Comparison of ENCODE assay signal across 26 mouse cellular contexts in genomic region chr9:94556249-94556648, GRCm38 (mm10). TPM values are rescaled to one million over a fixed set of nuclear protein-coding genes. Genes with fewer than 3 reads are reported as not detected.
DNase-seq lines count a peak whose midpoint lies in the region; ATAC-seq lines count a peak whose summit lies in the region.
"Had no signal": no experiment of that assay in that cellular context is flagged by ENCODE, and none has a peak within 500 bp of the region (broad histone marks: within the 10 kb centered on the region; RNA-seq: fewer than 3 reads in every experiment).

No protein-coding gene starts in this region.

- H3K27ac ChIP-seq in midbrain, embryonic 11.5 days (ENCODE audit: low read depth, low read length), result no peak overlapping the region
- H3K27ac ChIP-seq in midbrain, embryonic 16.5 days (ENCODE audit: low read length), result no peak overlapping the region
- peak overlapping the region; percentile 68 for H3K27ac ChIP-seq in liver, embryonic 15.5 days (replicated peaks)
- H3K27ac ChIP-seq: forebrain, embryonic 15.5 days; hindbrain, postnatal 0 days; kidney, embryonic 15.5 days; limb, embryonic 13.5 days; lung, embryonic 15.5 days; midbrain, embryonic 13.5 days; stomach, postnatal 0 days had no signal

- peak; percentile 37 for DNase-seq in midbrain, embryonic 11.5 days (ENCODE audit: low spot score, missing footprints)
- no peak for DNase-seq in urinary bladder, postnatal 25 days (ENCODE audit: low spot score)
- no peak for DNase-seq in urinary bladder, postnatal 4 days (ENCODE audit: low spot score in 2 of 2)
- no peak for DNase-seq in cerebellum, adult 11-12 months
- no peak for DNase-seq in MN1 (ENCODE audit: low spot score)
- DNase-seq: adrenal gland, postnatal 25 days; cerebellum, adult 11 months; cerebellum, postnatal 36 days; gastrocnemius, postnatal 10 days; kidney, postnatal 36 days; layer of hippocampus, adult 9-11 months; lung, postnatal 4 days; thymus, adult 2 months had no signal

- H3K4me1 ChIP-seq in midbrain, embryonic 11.5 days (ENCODE audit: control insufficient read depth, insufficient read depth, low read length), result no peaks in the 10 kb centered on the region
- no peaks in the 10 kb centered on the region for H3K4me1 ChIP-seq in midbrain, embryonic 16.5 days (ENCODE audit: control insufficient read depth, insufficient read depth, low read length)
- peaks cover 32% of the 10 kb centered on the region for H3K4me1 ChIP-seq in liver, embryonic 15.5 days (replicated peaks)
- H3K4me1 ChIP-seq: forebrain, embryonic 15.5 days; kidney, embryonic 15.5 days; limb, embryonic 13.5 days; lung, embryonic 15.5 days; midbrain, embryonic 13.5 days had no signal

- no peak overlapping the region for H3K9ac ChIP-seq in midbrain, embryonic 11.5 days (ENCODE audit: low read length)
- no peak overlapping the region for H3K9ac ChIP-seq in midbrain, embryonic 16.5 days (ENCODE audit: low read depth, low read length)
- no peak overlapping the region for H3K9ac ChIP-seq in liver, embryonic 15.5 days
- H3K9ac ChIP-seq: forebrain, embryonic 15.5 days; kidney, embryonic 15.5 days; limb, embryonic 13.5 days; lung, embryonic 15.5 days; midbrain, embryonic 13.5 days had no signal

- H3K4me3 ChIP-seq in midbrain, embryonic 11.5 days (ENCODE audit: low read depth, low read length), result no peak overlapping the region
- no peak overlapping the region for H3K4me3 ChIP-seq in midbrain, embryonic 16.5 days (ENCODE audit: low read depth, low read length)
- H3K4me3 ChIP-seq in liver, embryonic 15.5 days (replicated peaks), result no peak overlapping the region
- H3K4me3 ChIP-seq: forebrain, embryonic 15.5 days; kidney, embryonic 15.5 days; limb, embryonic 13.5 days; lung, embryonic 15.5 days; midbrain, embryonic 13.5 days had no signal

- H3K9me3 ChIP-seq in midbrain, embryonic 11.5 days (ENCODE audit: control insufficient read depth, low read length), result no peaks in the 10 kb centered on the region
- H3K9me3 ChIP-seq in midbrain, embryonic 16.5 days (replicated peaks; ENCODE audit: control insufficient read depth, low read length, poor library complexity, severe bottlenecking), result no peaks in the 10 kb centered on the region
- H3K9me3 ChIP-seq in liver, embryonic 15.5 days (replicated peaks), result no peaks in the 10 kb centered on the region
- H3K9me3 ChIP-seq: forebrain, embryonic 15.5 days; kidney, embryonic 15.5 days; limb, embryonic 13.5 days; lung, embryonic 15.5 days; midbrain, embryonic 13.5 days had no signal

- H3K36me3 ChIP-seq in midbrain, embryonic 11.5 days (ENCODE audit: control insufficient read depth, insufficient read depth, low read length), result no peaks in the 10 kb centered on the region
- no peaks in the 10 kb centered on the region for H3K36me3 ChIP-seq in midbrain, embryonic 16.5 days (ENCODE audit: control insufficient read depth, insufficient read depth, low read length)
- no peaks in the 10 kb centered on the region for H3K36me3 ChIP-seq in liver, embryonic 15.5 days (replicated peaks)
- H3K36me3 ChIP-seq: forebrain, embryonic 15.5 days; kidney, embryonic 15.5 days; limb, embryonic 13.5 days; lung, embryonic 15.5 days; midbrain, embryonic 13.5 days had no signal

- no peaks in the 10 kb centered on the region for H3K27me3 ChIP-seq in midbrain, embryonic 11.5 days (ENCODE audit: control insufficient read depth, insufficient read depth, low read length)
- no peaks in the 10 kb centered on the region for H3K27me3 ChIP-seq in midbrain, embryonic 16.5 days (ENCODE audit: control insufficient read depth, insufficient read depth, low read depth, low read length)
- H3K27me3 ChIP-seq in liver, embryonic 15.5 days, result no peaks in the 10 kb centered on the region
- H3K27me3 ChIP-seq: forebrain, embryonic 15.5 days; kidney, embryonic 15.5 days; limb, embryonic 13.5 days; lung, embryonic 15.5 days; midbrain, embryonic 13.5 days had no signal

- ATAC-seq in midbrain, embryonic 11.5 days (ENCODE audit: low FRiP score), result no peak
- no peak for ATAC-seq in midbrain, embryonic 16.5 days
- peak; percentile 43 to 70; a peak in 2 of 4 replicates for ATAC-seq in hematopoietic stem cell, adult 5-6 weeks (replicated peaks in 1 of 2; ENCODE audit: insufficient read depth in 1 of 2, low FRiP score in 2 of 2, low TSS enrichment in 1 of 2, low read depth in 1 of 2, poor library complexity in 2 of 2, severe bottlenecking in 2 of 2)
- ATAC-seq in liver, embryonic 15.5 days (ENCODE audit: insufficient read depth), result peak; percentile 85
- ATAC-seq: activated CD4-positive, CD25-positive, alpha-beta regulatory T cell, adult 4 months; forebrain, embryonic 15.5 days; hindbrain, postnatal 0 days; intestine, embryonic 16.5 days; midbrain, embryonic 13.5 days had no signal

- no peak overlapping the region for H3K4me2 ChIP-seq in midbrain, embryonic 11.5 days
- no peak overlapping the region for H3K4me2 ChIP-seq in midbrain, embryonic 16.5 days (ENCODE audit: low read length)
- peak overlapping the region; percentile 18; the same call in 1 of the 2 replicates for H3K4me2 ChIP-seq in liver, embryonic 15.5 days
- H3K4me2 ChIP-seq: forebrain, embryonic 15.5 days; heart, embryonic 11.5 days; kidney, embryonic 15.5 days; limb, embryonic 13.5 days; lung, embryonic 15.5 days; midbrain, embryonic 13.5 days had no signal

RNA-seq across cellular contexts. Expression of gene 1190002N15Rik, which starts 18.4 kb away (rescaled TPM):
- polyA plus RNA-seq in midbrain, embryonic 11.5 days (2014; fragmentation: Nextera tagmentation; extraction: Ambion mirVana), result 39.4 and 44.2 TPM in 2 replicates
- 4.2 and 4.7 TPM in 2 replicates for polyA plus RNA-seq in midbrain, embryonic 16.5 days (2015; fragmentation: Nextera tagmentation; extraction: Ambion mirVana)
- 22.2 and 31.9 TPM in 2 replicates for total RNA-seq in hematopoietic stem cell, adult 5-6 weeks (2017)
- polyA plus RNA-seq in liver, embryonic 15.5 days (2015; fragmentation: Nextera tagmentation; extraction: Ambion mirVana), result 8.5 and 10.1 TPM in 2 replicates

Comparison
In these comparisons a context has a peak if more than half of its experiments do, and no peak if none do; other contexts are left out.
1. ATAC-seq: peak in hematopoietic stem cell, adult 5-6 weeks (2 of 2) and liver, embryonic 15.5 days (single experiment); none in midbrain, embryonic 11.5 days (single experiment) and midbrain, embryonic 16.5 days (single experiment).